Comparison of ENCODE assay signal across 9 mouse cellular contexts in the genomic region with DNA sequence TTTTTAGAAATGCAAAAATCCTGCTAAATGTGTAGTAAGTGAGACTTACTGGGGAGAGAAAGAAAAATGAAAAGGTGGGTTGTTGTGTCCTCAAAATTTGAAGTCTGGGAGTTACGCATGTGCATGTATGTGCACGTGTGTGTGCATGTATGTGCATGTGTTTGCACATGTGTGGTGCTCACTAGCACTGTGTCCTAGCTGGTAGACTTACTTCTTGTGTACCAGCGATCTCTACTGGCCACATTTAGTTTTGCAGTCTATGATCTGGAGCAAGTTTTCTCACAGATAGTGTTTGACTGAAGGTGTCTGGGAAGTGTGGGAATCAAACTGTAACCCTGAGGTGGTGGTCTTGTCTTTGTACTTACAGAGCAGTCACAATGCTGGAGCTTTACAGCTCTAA. TPM values are rescaled to one million over a fixed set of nuclear protein-coding genes. Genes with fewer than 3 reads are reported as not detected.
DNase-seq lines count a peak whose midpoint lies in the region; ATAC-seq and TF ChIP-seq lines count a peak whose summit lies in the region.
"Had no signal": no experiment of that assay in that cellular context is flagged by ENCODE, and none has a peak within 500 bp of the region (broad histone marks: within the 10 kb centered on the region; RNA-seq: fewer than 3 reads in every experiment).

No protein-coding gene starts in this region.

- ATAC-seq in hindbrain, embryonic 12.5 days (ENCODE audit: low FRiP score), result no peak
- ATAC-seq in embryonic facial prominence, embryonic 11.5 days (replicated peaks; ENCODE audit: insufficient number of reproducible peaks, low FRiP score, low TSS enrichment, low read depth), result no peak
- 0 out of 2 replicates have a peak, but pooled peaks have one; percentile 29 for ATAC-seq in neural tube, embryonic 12.5 days (ENCODE audit: low FRiP score, low read depth)

- H3K9me3 ChIP-seq in hindbrain, embryonic 10.5 days, result no peaks in the 10 kb centered on the region
- H3K9me3 ChIP-seq in hindbrain, embryonic 12.5 days (replicated peaks), result no peaks in the 10 kb centered on the region
- H3K9me3 ChIP-seq in embryonic facial prominence, embryonic 11.5 days (replicated peaks; ENCODE audit: control insufficient read depth, low read length), result no peaks in the 10 kb centered on the region
- no peaks in the 10 kb centered on the region for H3K9me3 ChIP-seq in neural tube, embryonic 12.5 days
- H3K9me3 ChIP-seq: embryonic facial prominence, embryonic 13.5 days had no signal

- no peak overlapping the region for H3K4me2 ChIP-seq in hindbrain, embryonic 12.5 days (replicated peaks)
- H3K4me2 ChIP-seq in embryonic facial prominence, embryonic 11.5 days (ENCODE audit: low read depth, low read length), result no peak overlapping the region
- no peak overlapping the region for H3K4me2 ChIP-seq in neural tube, embryonic 12.5 days (replicated peaks)
- H3K4me2 ChIP-seq: embryonic facial prominence, embryonic 13.5 days had no signal

- peak; percentile 33 for DNase-seq in hindbrain, embryonic 10.5 days (ENCODE audit: low spot score)
- DNase-seq in CD4-positive helper T cell, adult 2 months (ENCODE audit: low read depth, low spot score), result peak; percentile 3
- peak; percentile 46 for DNase-seq in adrenal gland, postnatal 10 days
- peak; percentile 64 for DNase-seq in embryonic facial prominence, embryonic 11.5 days (ENCODE audit: low spot score)
- DNase-seq in layer of hippocampus, adult 2 months (ENCODE audit: low spot score in 2 of 2), result peak; percentile 7 to 38
- no peak for DNase-seq in gastrocnemius, postnatal 10 days

- no peaks in the 10 kb centered on the region for H3K27me3 ChIP-seq in hindbrain, embryonic 10.5 days (ENCODE audit: insufficient read depth, poor library complexity, severe bottlenecking)
- no peaks in the 10 kb centered on the region for H3K27me3 ChIP-seq in hindbrain, embryonic 12.5 days
- H3K27me3 ChIP-seq in embryonic facial prominence, embryonic 11.5 days (ENCODE audit: control insufficient read depth, insufficient read depth, low read length), result no peaks in the 10 kb centered on the region
- H3K27me3 ChIP-seq in neural tube, embryonic 12.5 days (replicated peaks), result no peaks in the 10 kb centered on the region
- H3K27me3 ChIP-seq: embryonic facial prominence, embryonic 13.5 days had no signal

- no peak overlapping the region for H3K9ac ChIP-seq in hindbrain, embryonic 12.5 days
- H3K9ac ChIP-seq in embryonic facial prominence, embryonic 11.5 days (replicated peaks; ENCODE audit: low read length), result no peak overlapping the region
- no peak overlapping the region for H3K9ac ChIP-seq in neural tube, embryonic 12.5 days
- H3K9ac ChIP-seq: embryonic facial prominence, embryonic 13.5 days had no signal

- H3K36me3 ChIP-seq in hindbrain, embryonic 10.5 days, result no peaks in the 10 kb centered on the region
- no peaks in the 10 kb centered on the region for H3K36me3 ChIP-seq in hindbrain, embryonic 12.5 days
- no peaks in the 10 kb centered on the region for H3K36me3 ChIP-seq in embryonic facial prominence, embryonic 11.5 days (replicated peaks; ENCODE audit: control insufficient read depth, insufficient read depth, low read depth, low read length)
- no peaks in the 10 kb centered on the region for H3K36me3 ChIP-seq in neural tube, embryonic 12.5 days
- H3K36me3 ChIP-seq: embryonic facial prominence, embryonic 13.5 days had no signal

- no peak overlapping the region for H3K27ac ChIP-seq in hindbrain, embryonic 10.5 days
- H3K27ac ChIP-seq in hindbrain, embryonic 12.5 days, result no peak overlapping the region
- no peak overlapping the region for H3K27ac ChIP-seq in embryonic facial prominence, embryonic 11.5 days (replicated peaks; ENCODE audit: low read depth, low read length)
- no peak overlapping the region for H3K27ac ChIP-seq in layer of hippocampus, adult 2 months
- no peak overlapping the region for H3K27ac ChIP-seq in neural tube, embryonic 12.5 days
- H3K27ac ChIP-seq: embryonic facial prominence, embryonic 13.5 days had no signal

- no peaks in the 10 kb centered on the region for H3K4me1 ChIP-seq in hindbrain, embryonic 10.5 days (replicated peaks)
- no peaks in the 10 kb centered on the region for H3K4me1 ChIP-seq in hindbrain, embryonic 12.5 days
- H3K4me1 ChIP-seq in embryonic facial prominence, embryonic 11.5 days (ENCODE audit: control insufficient read depth, insufficient read depth, low read length), result no peaks in the 10 kb centered on the region
- H3K4me1 ChIP-seq in neural tube, embryonic 12.5 days, result no peaks in the 10 kb centered on the region
- H3K4me1 ChIP-seq: embryonic facial prominence, embryonic 13.5 days had no signal

- no peak overlapping the region for H3K4me3 ChIP-seq in hindbrain, embryonic 10.5 days
- H3K4me3 ChIP-seq in hindbrain, embryonic 12.5 days, result no peak overlapping the region
- H3K4me3 ChIP-seq in embryonic facial prominence, embryonic 11.5 days (ENCODE audit: low read depth, low read length), result no peak overlapping the region
- no peak overlapping the region for H3K4me3 ChIP-seq in layer of hippocampus, adult 2 months
- H3K4me3 ChIP-seq in neural tube, embryonic 12.5 days, result no peak overlapping the region
- H3K4me3 ChIP-seq: embryonic facial prominence, embryonic 13.5 days had no signal

- WGBS in hindbrain, embryonic 10.5 days, result 35% methylated on average over 3 of the region's 3 CpGs
- WGBS in hindbrain, embryonic 12.5 days, result 20% methylated on average over 3 of the region's 3 CpGs
- WGBS in embryonic facial prominence, embryonic 11.5 days, result 27% methylated on average over 3 of the region's 3 CpGs
- WGBS in neural tube, embryonic 12.5 days, result 34% methylated on average over 3 of the region's 3 CpGs

- peak; percentile 75 for TF ChIP-seq CTCF in layer of hippocampus, adult 2 months (conservative IDR thresholded peaks at IDR 0.05)

RNA-seq across cellular contexts. Expression of a gene that starts 14.2 kb away (rescaled TPM):
- not detected in 2 replicates for polyA plus RNA-seq in hindbrain, embryonic 10.5 days (2016; fragmentation: Nextera tagmentation; extraction: Ambion mirVana)
- not detected in 2 replicates for polyA plus RNA-seq in hindbrain, embryonic 12.5 days (2016; fragmentation: Nextera tagmentation; extraction: Ambion mirVana)
- not detected for total RNA-seq in adrenal gland, postnatal 10 days (2021)
- not detected in 2 replicates for polyA plus RNA-seq in embryonic facial prominence, embryonic 11.5 days (2014; fragmentation: Nextera tagmentation; extraction: Ambion mirVana)
- not detected for total RNA-seq in layer of hippocampus, adult 2 months (2021)
- not detected in 2 replicates for polyA plus RNA-seq in neural tube, embryonic 12.5 days (2016; fragmentation: Nextera tagmentation; extraction: Ambion mirVana)
- total RNA-seq in gastrocnemius, postnatal 10 days (2021), result not detected
- polyA plus RNA-seq: embryonic facial prominence, embryonic 13.5 days had no signal

RNA-seq across cellular contexts. Expression of a gene that starts 15.8 kb away (rescaled TPM):
- polyA plus RNA-seq in hindbrain, embryonic 10.5 days (2016; fragmentation: Nextera tagmentation; extraction: Ambion mirVana), result not detected in 2 replicates
- polyA plus RNA-seq in hindbrain, embryonic 12.5 days (2016; fragmentation: Nextera tagmentation; extraction: Ambion mirVana), result not detected in 2 replicates
- not detected for total RNA-seq in adrenal gland, postnatal 10 days (2021)
- not detected in 2 replicates for polyA plus RNA-seq in embryonic facial prominence, embryonic 11.5 days (2014; fragmentation: Nextera tagmentation; extraction: Ambion mirVana)
- total RNA-seq in layer of hippocampus, adult 2 months (2021), result not detected
- not detected in 2 replicates for polyA plus RNA-seq in neural tube, embryonic 12.5 days (2016; fragmentation: Nextera tagmentation; extraction: Ambion mirVana)
- total RNA-seq in gastrocnemius, postnatal 10 days (2021), result not detected
- polyA plus RNA-seq: embryonic facial prominence, embryonic 13.5 days had no signal

RNA-seq across cellular contexts. Expression of a gene that starts 18.9 kb away (rescaled TPM):
- 0.81 and 0.94 TPM in 2 replicates for polyA plus RNA-seq in hindbrain, embryonic 10.5 days (2016; fragmentation: Nextera tagmentation; extraction: Ambion mirVana)
- polyA plus RNA-seq in hindbrain, embryonic 12.5 days (2016; fragmentation: Nextera tagmentation; extraction: Ambion mirVana), result 0.23 and 0.52 TPM in 2 replicates
- 1 to 10 TPM; 2.6 to 4.9 TPM for total RNA-seq in adrenal gland, postnatal 10 days (2021)
- polyA plus RNA-seq in embryonic facial prominence, embryonic 11.5 days (2014; fragmentation: Nextera tagmentation; extraction: Ambion mirVana), result 0.42 and 0.64 TPM in 2 replicates
- total RNA-seq in layer of hippocampus, adult 2 months (2021), result 1 to 10 TPM; 1.5 to 2.4 TPM
- polyA plus RNA-seq in neural tube, embryonic 12.5 days (2016; fragmentation: Nextera tagmentation; extraction: Ambion mirVana), result 0.20 and 0.45 TPM in 2 replicates
- total RNA-seq in gastrocnemius, postnatal 10 days (2021), result 1 to 10 TPM; 1.5 to 1.7 TPM

RNA-seq across cellular contexts. Expression of a gene that starts 31.6 kb away (rescaled TPM):
- polyA plus RNA-seq in hindbrain, embryonic 10.5 days (2016; fragmentation: Nextera tagmentation; extraction: Ambion mirVana), result not detected in 2 replicates
- polyA plus RNA-seq in hindbrain, embryonic 12.5 days (2016; fragmentation: Nextera tagmentation; extraction: Ambion mirVana), result not detected in 2 replicates
- total RNA-seq in adrenal gland, postnatal 10 days (2021), result not detected
- polyA plus RNA-seq in embryonic facial prominence, embryonic 11.5 days (2014; fragmentation: Nextera tagmentation; extraction: Ambion mirVana), result not detected in 2 replicates
- total RNA-seq in layer of hippocampus, adult 2 months (2021), result not detected
- not detected in 2 replicates for polyA plus RNA-seq in neural tube, embryonic 12.5 days (2016; fragmentation: Nextera tagmentation; extraction: Ambion mirVana)
- not detected for total RNA-seq in gastrocnemius, postnatal 10 days (2021)
- polyA plus RNA-seq: embryonic facial prominence, embryonic 13.5 days had no signal

RNA-seq across cellular contexts. Expression of a gene that starts 59.0 kb away (rescaled TPM):
- polyA plus RNA-seq in hindbrain, embryonic 10.5 days (2016; fragmentation: Nextera tagmentation; extraction: Ambion mirVana), result 255 and 278 TPM in 2 replicates
- polyA plus RNA-seq in hindbrain, embryonic 12.5 days (2016; fragmentation: Nextera tagmentation; extraction: Ambion mirVana), result 237 and 251 TPM in 2 replicates
- 10 to 100 TPM; 26.2 to 27.4 TPM for total RNA-seq in adrenal gland, postnatal 10 days (2021)
- polyA plus RNA-seq in embryonic facial prominence, embryonic 11.5 days (2014; fragmentation: Nextera tagmentation; extraction: Ambion mirVana), result 332 and 353 TPM in 2 replicates
- total RNA-seq in layer of hippocampus, adult 2 months (2021), result 10 to 100 TPM; 21.2 to 22.1 TPM
- 236 and 240 TPM in 2 replicates for polyA plus RNA-seq in neural tube, embryonic 12.5 days (2016; fragmentation: Nextera tagmentation; extraction: Ambion mirVana)
- 10 to 100 TPM; 19.5 to 19.8 TPM for total RNA-seq in gastrocnemius, postnatal 10 days (2021)
